Comparison of ENCODE assay signal across 8 mouse cellular contexts in the genomic region with DNA sequence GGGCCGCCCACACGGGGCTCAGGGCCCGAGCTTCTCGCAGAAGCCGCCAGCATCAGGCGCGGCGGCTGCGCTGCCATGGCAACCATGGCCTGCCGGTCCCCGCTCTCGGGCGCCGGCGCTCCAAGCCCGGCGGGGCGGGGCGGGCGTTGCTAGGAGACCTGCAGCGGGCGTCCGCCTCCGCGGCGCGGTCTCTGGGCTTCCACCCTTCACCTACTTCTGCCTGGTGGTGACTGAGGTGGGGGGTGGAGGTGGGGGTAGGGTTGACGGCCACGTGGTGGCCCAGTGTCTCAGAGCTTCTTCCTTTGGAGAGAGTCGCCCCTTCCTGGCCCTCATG.
DNase-seq lines count a peak whose midpoint lies in the region; ATAC-seq and TF ChIP-seq lines count a peak whose summit lies in the region.

No protein-coding gene starts in this region.

- peaks cover 2% of the 10 kb centered on the region; the same call in 1 of the 2 replicates for H3K4me1 ChIP-seq in cortical plate, adult 2 months (ENCODE audit: control insufficient read depth, insufficient read depth, low read length)
- H3K4me1 ChIP-seq in limb, embryonic 10.5 days, result peaks cover 18% of the 10 kb centered on the region
- H3K4me1 ChIP-seq in midbrain, embryonic 11.5 days (ENCODE audit: control insufficient read depth, insufficient read depth, low read length), result peaks cover 3% of the 10 kb centered on the region; the same call in 1 of the 2 replicates

- no peaks in the 10 kb centered on the region for H3K36me3 ChIP-seq in limb, embryonic 10.5 days
- no peaks in the 10 kb centered on the region for H3K36me3 ChIP-seq in midbrain, embryonic 11.5 days (ENCODE audit: control insufficient read depth, insufficient read depth, low read length)

- no peaks in the 10 kb centered on the region for H3K27me3 ChIP-seq in limb, embryonic 10.5 days (ENCODE audit: low read depth, poor library complexity, severe bottlenecking)
- no peaks in the 10 kb centered on the region; the same call in 1 of the 2 replicates for H3K27me3 ChIP-seq in midbrain, embryonic 11.5 days (ENCODE audit: control insufficient read depth, insufficient read depth, low read length)

- peak; percentile 94 for DNase-seq in adrenal gland, adult 2 months
- peak; percentile 85 to 90 for DNase-seq in gastrocnemius, postnatal 36 days
- DNase-seq in kidney, adult 18-20 months, result peak; percentile 85
- DNase-seq in limb, embryonic 10.5 days (ENCODE audit: low spot score), result peak; percentile 95
- peak; percentile 99 for DNase-seq in midbrain, embryonic 11.5 days (ENCODE audit: low spot score, missing footprints)
- DNase-seq in right cerebral cortex, postnatal 4 days, result peak; percentile 91
- DNase-seq in yolk sac, embryonic 10.5 days (ENCODE audit: low spot score), result peak; percentile 77

- peak overlapping the region; percentile 55 for H3K9ac ChIP-seq in midbrain, embryonic 11.5 days (ENCODE audit: low read length)

- peak; percentile 97 for ATAC-seq in midbrain, embryonic 11.5 days (ENCODE audit: low FRiP score)

- intact Hi-C loops in gastrocnemius, postnatal 36 days (cut with DNase I), result loop anchor here (5.0 kb wide), 1 partner anchor 66 kb away; a partner anchor contains a TSS

- no peak for TF ChIP-seq POLR2A in cortical plate, adult 2 months (IDR thresholded peaks at IDR 0.05; ENCODE audit: extremely low read depth, insufficient read depth, low read length)

- H3K4me2 ChIP-seq in midbrain, embryonic 11.5 days, result peak overlapping the region; percentile 60

- 1% methylated on average over 30 of the region's 30 CpGs for WGBS in limb, embryonic 10.5 days
- WGBS in midbrain, embryonic 11.5 days, result 0% methylated on average over 30 of the region's 30 CpGs

- H3K4me3 ChIP-seq in cortical plate, adult 2 months (ENCODE audit: insufficient read depth, low read length), result peak overlapping the region; percentile 53
- peak overlapping the region; percentile 77 for H3K4me3 ChIP-seq in limb, embryonic 10.5 days
- peak overlapping the region; percentile 51 for H3K4me3 ChIP-seq in midbrain, embryonic 11.5 days (ENCODE audit: low read depth, low read length)

- no peak for TF ChIP-seq CTCF in cortical plate, adult 2 months (IDR thresholded peaks at IDR 0.05; ENCODE audit: extremely low read depth, insufficient read depth, low read length)

- H3K9me3 ChIP-seq in limb, embryonic 10.5 days (replicated peaks), result no peaks in the 10 kb centered on the region
- no peaks in the 10 kb centered on the region for H3K9me3 ChIP-seq in midbrain, embryonic 11.5 days (ENCODE audit: control insufficient read depth, low read length)

- H3K27ac ChIP-seq in cortical plate, adult 2 months (ENCODE audit: insufficient read depth, low read length), result peak overlapping the region; percentile 91
- peak overlapping the region; percentile 83 for H3K27ac ChIP-seq in limb, embryonic 10.5 days
- H3K27ac ChIP-seq in midbrain, embryonic 11.5 days (ENCODE audit: low read depth, low read length), result peak overlapping the region; percentile 67; the same call in 1 of the 2 replicates

Comparison
In these comparisons a context has a peak if more than half of its experiments do, and no peak if none do; other contexts are left out.
1. Peak in every context shown above with its lines: DNase-seq, ATAC-seq, H3K4me3 ChIP-seq and H3K27ac ChIP-seq.